Mouse (Mus musculus) CH12.LX (cell line): ENCODE measurements around the gene C1qtnf1. TPM values are rescaled to one million over a fixed set of nuclear protein-coding genes. Genes with fewer than 3 reads are reported as not detected.

Experiments used
- DNase-seq: peaks from one replicate; pipeline ENCODE4 v3.0.0-alpha.2; 2013; ENCODE audit errors: extremely low read depth
- H3K27ac ChIP-seq: 2 replicates; pipeline ENCODE4 v1.5.1; 2012; ENCODE audit warnings: low read depth, mild to moderate bottlenecking, control low read depth, moderate library complexity; ENCODE audit not compliant: insufficient read depth
- H3K27me3 ChIP-seq: replicated peaks from 2 replicates; pipeline ENCODE3; 2012; ENCODE audit warnings: inconsistent platforms
- H3K36me3 ChIP-seq, 2 experiments: replicated peaks in 1 of 2; 2 replicates each; pipeline versions ENCODE3 to v1.6.1; 2012; ENCODE audit warnings: inconsistent platforms in 1 of 2, low read length in 1 of 2, mild to moderate bottlenecking in 1 of 2, mixed read lengths in 1 of 2, moderate library complexity in 1 of 2; ENCODE audit not compliant: control insufficient read depth in 1 of 2, insufficient read depth in 1 of 2
- H3K4me1 ChIP-seq, 2 experiments: 2 replicates each; pipeline ENCODE4 v1.6.1; 2012; ENCODE audit warnings: inconsistent platforms in 1 of 2, moderate library complexity in 1 of 2; ENCODE audit not compliant: insufficient read depth in 2 of 2, control insufficient read depth in 1 of 2
- H3K4me2 ChIP-seq: 2 replicates; pipeline ENCODE4 v1.6.1; 2012; ENCODE audit warnings: low read depth, mild to moderate bottlenecking, control low read depth; ENCODE audit not compliant: poor library complexity, insufficient read depth, severe bottlenecking
- H3K4me3 ChIP-seq, 3 experiments: fragments of 150-350 bp in 1 of 3; sonication (generic) in 1 of 3; replicated peaks in 1 of 3; 2 replicates each; pipeline versions ENCODE3 to v1.5.1; 2011 to 2012; ENCODE audit warnings: low read depth in 2 of 3, low read length in 2 of 3, mild to moderate bottlenecking in 2 of 3, moderate library complexity in 2 of 3, control low read depth in 1 of 3, improper control_type of control experiment in 1 of 3, inconsistent platforms in 1 of 3, mixed read lengths in 1 of 3; ENCODE audit not compliant: poor library complexity in 1 of 3
- H3K79me2 ChIP-seq: replicated peaks from 2 replicates; pipeline ENCODE4 v1.6.1; 2012; ENCODE audit warnings: mild to moderate bottlenecking, moderate library complexity; ENCODE audit not compliant: control insufficient read depth, poor library complexity, insufficient read depth, severe bottlenecking; ENCODE audit errors: extremely low read depth
- H3K9ac ChIP-seq: 2 replicates; pipeline ENCODE4 v1.6.1; 2012; ENCODE audit warnings: low read depth, mild to moderate bottlenecking, control low read depth, moderate library complexity; ENCODE audit not compliant: insufficient read depth
- H3K9me3 ChIP-seq: replicated peaks from 2 replicates; pipeline ENCODE3; 2012; ENCODE audit warnings: low read length, inconsistent platforms, mixed read lengths
- E2F4 ChIP-seq: IDR thresholded peaks from 2 replicates; pipeline ENCODE4 v1.6.1; 2011; ENCODE audit warnings: low read depth, low read length, improper control_type of control experiment; ENCODE audit not compliant: insufficient replicate concordance
- MAX ChIP-seq: IDR thresholded peaks from 2 replicates; pipeline ENCODE4 v1.6.1; 2011; ENCODE audit warnings: low read length, improper control_type of control experiment
- MEF2A ChIP-seq: IDR thresholded peaks from 2 replicates; pipeline ENCODE4 v1.6.1; 2014; ENCODE audit warnings: low read depth, mild to moderate bottlenecking, inconsistent platforms, low read length, improper control_type of control experiment, borderline replicate concordance
- MXI1 ChIP-seq: IDR thresholded peaks from 2 replicates; pipeline ENCODE4 v1.6.1; 2011; ENCODE audit warnings: mild to moderate bottlenecking, low read depth, low read length, improper control_type of control experiment
- PAX5 ChIP-seq: IDR thresholded peaks from 2 replicates; pipeline ENCODE4 v1.6.1; 2012; ENCODE audit warnings: low read length, inconsistent platforms, mixed read lengths
- SIN3A ChIP-seq: IDR thresholded peaks from 2 replicates; pipeline ENCODE4 v1.6.1; 2012; ENCODE audit warnings: low read length, improper control_type of control experiment, inconsistent platforms
- USF1 ChIP-seq: IDR thresholded peaks from 2 replicates; pipeline ENCODE4 v1.6.1; 2014; ENCODE audit warnings: low read depth, mild to moderate bottlenecking, inconsistent platforms, low read length, improper control_type of control experiment
- ZKSCAN1 ChIP-seq: IDR thresholded peaks from 2 replicates; pipeline ENCODE4 v1.6.1; 2012; ENCODE audit warnings: low read depth, inconsistent platforms, low read length, improper control_type of control experiment, borderline replicate concordance
- ZMIZ1 ChIP-seq: IDR thresholded peaks from 2 replicates; pipeline ENCODE4 v1.6.1; 2012; ENCODE audit warnings: low read depth, mild to moderate bottlenecking, inconsistent platforms, low read length, improper control_type of control experiment
- ZNF384 ChIP-seq: IDR thresholded peaks from 2 replicates; pipeline ENCODE4 v1.6.1; 2012; ENCODE audit warnings: low read depth, low read length, improper control_type of control experiment, inconsistent platforms
- dilution Hi-C: fragments of 300-500 bp; cut with MboI; formaldehyde crosslinking; loops from 2 replicates; pipeline ENCODE4 v1.14.3; 2020; ENCODE audit warnings: low sequenced_read_pairs; ENCODE audit not compliant: extremely low pct_unique_long_range_greater_than_20kb, extremely low pct_ligation_motif_present
- in situ Hi-C: fragments of 300-500 bp; cut with MboI; formaldehyde crosslinking; loops from 3 replicates; pipeline ENCODE4 v1.14.3; 2019; ENCODE audit warnings: low sequenced_read_pairs, low pct_ligation_motif_present, low pct_unique_long_range_greater_than_20kb, mixed read lengths
- polyA plus RNA-seq: library from polyadenylated mRNA; unstranded; fragments of >175 nt; gene quantifications from 2 replicates; pipeline ENCODE4 v1.2.1, GENCODE M21; 2012; ENCODE audit warnings: low read depth; ENCODE audit not compliant: insufficient read length
- total RNA-seq, 2 experiments: library from RNA; depleted of rRNA; stranded (reverse); fragments of 300-350 nt in 1 of 2; fragments of >200 nt in 1 of 2; gene quantifications; 2 replicates each; pipeline ENCODE4 v1.2.3; 2012 to 2014

C1qtnf1 gene
- total and polyA plus RNA-seq, 3 experiments = 0.13 to 0.19 TPM; not detected in 1

DNA sequence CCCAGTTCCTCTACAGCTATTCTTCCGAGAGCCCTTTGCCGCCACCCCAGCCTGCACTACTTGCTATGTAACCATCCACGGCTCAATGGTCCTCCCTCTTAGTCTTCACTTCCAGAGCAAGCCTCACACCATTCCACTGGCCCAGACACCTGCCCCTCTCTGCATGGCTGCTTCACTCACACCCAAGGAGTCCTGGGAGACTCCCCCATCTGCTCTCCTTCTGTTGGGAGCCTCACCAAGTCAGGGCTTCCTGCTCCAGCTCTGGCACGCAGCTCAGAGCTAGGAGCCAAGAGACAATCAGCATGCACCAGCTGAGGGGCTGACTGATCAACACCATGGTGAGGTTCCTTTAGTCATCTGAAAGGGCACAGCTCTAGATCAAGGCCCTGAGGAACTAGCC is 14.9 kb upstream of the C1qtnf1 start:
- H3K4me3 ChIP-seq = no peak overlapping the region
- in situ Hi-C loops (no loop called here), dilution Hi-C loops (no loop called here)
- no peak overlapping the region for H3K27ac ChIP-seq
- no peak overlapping the region for H3K9ac ChIP-seq
- H3K9me3 ChIP-seq = no peaks in the 10 kb centered on the region
- H3K36me3 ChIP-seq = peaks cover 75 to 96% of the 10 kb centered on the region in 2 experiments
- no peak for TF ChIP-seq MEF2A
- no peak for TF ChIP-seq ZMIZ1
- no peak for TF ChIP-seq E2F4
- TF ChIP-seq SIN3A = no peak
- no peak for DNase-seq
- H3K79me2 ChIP-seq = peaks cover 10% of the 10 kb centered on the region
- H3K27me3 ChIP-seq = no peaks in the 10 kb centered on the region
- peaks cover 18 to 25% of the 10 kb centered on the region in 2 experiments for H3K4me1 ChIP-seq
- H3K4me2 ChIP-seq = no peak overlapping the region

DNA sequence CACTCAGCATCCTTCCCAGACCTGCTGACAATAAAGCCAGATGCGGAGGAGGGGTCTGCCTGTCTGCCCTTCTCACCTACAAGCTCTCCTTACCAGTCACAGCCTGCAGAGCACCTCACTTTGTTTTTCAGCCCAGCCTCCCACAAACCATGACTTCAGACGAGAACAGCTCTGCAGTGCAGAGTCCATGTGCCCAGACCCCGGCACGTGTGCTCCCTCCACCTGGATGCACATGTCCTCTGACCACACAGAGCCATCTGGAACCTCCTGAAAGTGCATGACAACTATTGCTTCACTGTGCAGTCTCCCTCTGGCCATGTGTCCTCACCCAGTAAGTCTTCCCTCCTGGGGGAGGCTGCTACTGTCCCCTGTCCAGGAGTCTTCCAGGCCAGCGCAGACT is 13.7 kb upstream of the C1qtnf1 start:
- H3K79me2 ChIP-seq = peaks cover 16% of the 10 kb centered on the region
- H3K4me1 ChIP-seq = peaks cover 18 to 27% of the 10 kb centered on the region in 2 experiments
- DNase-seq = no peak
- H3K36me3 ChIP-seq = peaks cover 63 to 83% of the 10 kb centered on the region in 2 experiments
- no peaks in the 10 kb centered on the region for H3K9me3 ChIP-seq
- TF ChIP-seq SIN3A (no peak), MAX (no peak)
- in situ Hi-C loops (no loop called here), dilution Hi-C loops (no loop called here)
- no peak overlapping the region for H3K4me3 ChIP-seq
- H3K9ac ChIP-seq = no peak overlapping the region
- H3K27ac ChIP-seq = no peak overlapping the region
- H3K27me3 ChIP-seq = no peaks in the 10 kb centered on the region
- H3K4me2 ChIP-seq = no peak overlapping the region

- H3K36me3 ChIP-seq = peaks cover 51 to 70% of the 10 kb centered on the region in 2 experiments
Observed at GRCm38 (mm10) chr11:118415630-118416029, 12.4 kb upstream of the C1qtnf1 start.

More at GRCm38 (mm10) chr11:118415630-118416029, 12.4 kb upstream of the C1qtnf1 start:
- H3K27ac ChIP-seq = no peak overlapping the region
- no peak overlapping the region for H3K4me2 ChIP-seq
- dilution Hi-C loops = no loop called here
- no peaks in the 10 kb centered on the region for H3K9me3 ChIP-seq
- DNase-seq = no peak
- no peaks in the 10 kb centered on the region for H3K27me3 ChIP-seq
- H3K79me2 ChIP-seq = peaks cover 16% of the 10 kb centered on the region
- no peak overlapping the region for H3K4me3 ChIP-seq
- no peak for TF ChIP-seq ZNF384
- no peak for TF ChIP-seq MXI1
- TF ChIP-seq PAX5 = no peak
- TF ChIP-seq USF1 = no peak
- no peak for TF ChIP-seq ZKSCAN1
- no peak overlapping the region for H3K9ac ChIP-seq
- in situ Hi-C loops = no loop called here
- H3K4me1 ChIP-seq = peaks cover 18 to 34% of the 10 kb centered on the region in 2 experiments
